Comparison of ENCODE assay signal across 16 mouse cellular contexts in genomic region chr7:48963554-48963953, GRCm38 (mm10). TPM values are rescaled to one million over a fixed set of nuclear protein-coding genes. Genes with fewer than 3 reads are reported as not detected.
DNase-seq lines count a peak whose midpoint lies in the region; ATAC-seq and TF ChIP-seq lines count a peak whose summit lies in the region.
"Had no signal": no experiment of that assay in that cellular context is flagged by ENCODE, and none has a peak within 500 bp of the region (broad histone marks: within the 10 kb centered on the region; RNA-seq: fewer than 3 reads in every experiment).

No protein-coding gene starts in this region.

- H3K9ac ChIP-seq in midbrain, embryonic 14.5 days (replicated peaks; ENCODE audit: low read length), result peak overlapping the region; percentile 40; the same call in 1 of the 2 replicates
- no peak overlapping the region for H3K9ac ChIP-seq in heart, adult 2 months (ENCODE audit: low read depth, low read length)
- H3K9ac ChIP-seq: limb, embryonic 15.5 days had no signal

- H3K36me3 ChIP-seq in midbrain, embryonic 14.5 days (ENCODE audit: control insufficient read depth, insufficient read depth, low read length), result no peaks in the 10 kb centered on the region
- no peaks in the 10 kb centered on the region for H3K36me3 ChIP-seq in heart, adult 2 months (ENCODE audit: control insufficient read depth, insufficient read depth, low read length)
- H3K36me3 ChIP-seq: limb, embryonic 15.5 days had no signal

- no peaks in the 10 kb centered on the region for H3K27me3 ChIP-seq in midbrain, embryonic 14.5 days (ENCODE audit: control insufficient read depth, insufficient read depth, low read length)
- H3K27me3 ChIP-seq in heart, adult 2 months (ENCODE audit: control insufficient read depth, insufficient read depth, low read length), result peaks cover 2% of the 10 kb centered on the region; the same call in 1 of the 2 replicates

- peak; percentile 50 to 54 for DNase-seq in cerebellum, postnatal 14 days
- DNase-seq in cerebellum, adult 8-10 months, result no peak
- DNase-seq in retina, postnatal 1 day, result peak; percentile 28
- no peak for DNase-seq in retina, embryonic 14.5 days (ENCODE audit: low spot score)
- peak; percentile 48 for DNase-seq in midbrain, embryonic 14.5 days
- DNase-seq in c-Kit-positive CD71-positive TER-119-positive erythroid progenitor cells, embryonic 14.5 days (ENCODE audit: low spot score), result no peak
- DNase-seq in adrenal gland, adult 2 months, result no peak
- DNase-seq in heart, adult 2 months, result no peak
- DNase-seq: adrenal gland, postnatal 10 days; cerebellum, adult 9-11 months; heart, adult 18-20 months; kidney, adult 2 months; kidney, postnatal 14 days; lung, postnatal 14 days had no signal

- peak overlapping the region; percentile 18 for H3K4me3 ChIP-seq in midbrain, embryonic 14.5 days (replicated peaks; ENCODE audit: low read depth, low read length)
- H3K4me3 ChIP-seq in heart, adult 2 months, result no peak overlapping the region
- H3K4me3 ChIP-seq: limb, embryonic 15.5 days; megakaryocyte, embryonic 14.5 days had no signal

- intact Hi-C loops in heart, adult 2 months (cut with DNase I), result no loop called here

- ATAC-seq in midbrain, embryonic 14.5 days (ENCODE audit: low FRiP score, low TSS enrichment), result no peak

- TF ChIP-seq EP300 in heart, adult 2 months (IDR thresholded peaks at IDR 0.05; ENCODE audit: insufficient read depth, low read depth, low read length), result no peak

- peak overlapping the region; percentile 32; the same call in 1 of the 2 replicates for H3K27ac ChIP-seq in midbrain, embryonic 14.5 days (replicated peaks; ENCODE audit: low read depth, low read length)
- no peak overlapping the region for H3K27ac ChIP-seq in heart, adult 2 months
- H3K27ac ChIP-seq: limb, embryonic 15.5 days had no signal

- 26% methylated on average over 4 of the region's 4 CpGs for WGBS in midbrain, embryonic 14.5 days
- 61% methylated on average over 4 of the region's 4 CpGs for WGBS in heart, adult 2 months

- H3K4me2 ChIP-seq in midbrain, embryonic 14.5 days (ENCODE audit: low read length), result peak overlapping the region; percentile 90
- H3K4me2 ChIP-seq: limb, embryonic 15.5 days had no signal

- no peak for TF ChIP-seq CTCF in heart, adult 2 months (IDR thresholded peaks at IDR 0.05)

- H3K4me1 ChIP-seq in midbrain, embryonic 14.5 days (ENCODE audit: control insufficient read depth, insufficient read depth, low read length), result peaks cover 78% of the 10 kb centered on the region
- no peaks in the 10 kb centered on the region for H3K4me1 ChIP-seq in heart, adult 2 months (ENCODE audit: control insufficient read depth, insufficient read depth, low read length)

- H3K79me2 ChIP-seq in heart, adult 2 months (replicated peaks; ENCODE audit: control insufficient read depth, insufficient read depth, low read length), result no peaks in the 10 kb centered on the region

- TF ChIP-seq POLR2A in heart, adult 2 months (IDR thresholded peaks at IDR 0.05; ENCODE audit: insufficient read depth, low read depth, low read length), result no peak

- no peaks in the 10 kb centered on the region for H3K9me3 ChIP-seq in midbrain, embryonic 14.5 days (ENCODE audit: control insufficient read depth, low read length)
- H3K9me3 ChIP-seq: limb, embryonic 15.5 days; megakaryocyte, embryonic 14.5 days had no signal

RNA-seq across cellular contexts. Expression of gene Nav2, which starts 55.0 kb away (rescaled TPM):
- polyA plus RNA-seq in midbrain, embryonic 14.5 days (2014; fragmentation: Nextera tagmentation; extraction: Ambion mirVana), result 22.5 and 23.3 TPM in 2 replicates
- 1 to 10 TPM; 6.4 to 6.9 TPM for total RNA-seq in adrenal gland, adult 2 months (2021)
- polyA plus RNA-seq in adrenal gland, adult 2 months (2012; rRNA removed), result 3.3 and 4.8 TPM in 2 replicates
- total RNA-seq in heart, adult 2 months (2021), result 10 to 100 TPM; 34.4 to 49.9 TPM
- polyA plus RNA-seq in heart, adult 2 months (2012; rRNA removed), result 20.4 and 24.2 TPM in 2 replicates

Comparison
In these comparisons a context has a peak if more than half of its experiments do, and no peak if none do; other contexts are left out.
1. DNase-seq: peak in cerebellum, postnatal 14 days (2 of 2), retina, postnatal 1 day (single experiment) and midbrain, embryonic 14.5 days (single experiment); none in cerebellum, adult 8-10 months (single experiment), retina, embryonic 14.5 days (single experiment), c-Kit-positive CD71-positive TER-119-positive erythroid progenitor cells, embryonic 14.5 days (single experiment), adrenal gland, adult 2 months (single experiment) and heart, adult 2 months (0 of 2).